Mouse (Mus musculus) liver, adult 2 months (tissue): ENCODE measurements around the gene Rpl15. TPM values are rescaled to one million over a fixed set of nuclear protein-coding genes. Genes with fewer than 3 reads are reported as not detected.
A peak's percentile ranks its signal among the peaks of the same experiment; 100 is the strongest.
"Not testable (repeated sequence)": the region's sequence is repeated elsewhere in the genome, so short reads cannot be mapped to it uniquely, and the experiment has no call there.

Experiments used
- DNase-seq: peaks from one replicate; pipeline ENCODE4 v3.0.0-alpha.2; 2011; ENCODE audit warnings: low read depth, low spot score; ENCODE audit errors: extremely low read depth
- H3K27ac ChIP-seq: fragments of 200-500 bp; replicated peaks from 2 replicates; pipeline ENCODE4 v1.5.1; 2012; ENCODE audit warnings: low read depth, mild to moderate bottlenecking, control low read depth, inconsistent platforms, low read length; ENCODE audit not compliant: insufficient read depth
- H3K27me3 ChIP-seq: fragments of 200-500 bp; 2 replicates; pipeline ENCODE4 v1.6.1; 2012; ENCODE audit warnings: mild to moderate bottlenecking, moderate library complexity, low read length, inconsistent platforms; ENCODE audit not compliant: control insufficient read depth, insufficient read depth
- H3K36me3 ChIP-seq: fragments of 200-500 bp; 2 replicates; pipeline ENCODE4 v1.6.1; 2012; ENCODE audit warnings: low read length, inconsistent platforms; ENCODE audit not compliant: control insufficient read depth, insufficient read depth
- H3K4me1 ChIP-seq: fragments of 200-500 bp; 2 replicates; pipeline ENCODE4 v1.6.1; 2011; ENCODE audit warnings: low read length; ENCODE audit not compliant: control insufficient read depth, insufficient read depth
- H3K4me3 ChIP-seq: fragments of 200-500 bp; 2 replicates; pipeline ENCODE4 v1.5.1; 2011; ENCODE audit warnings: low read depth, mild to moderate bottlenecking, control low read depth, low read length, moderate library complexity; ENCODE audit not compliant: insufficient read depth
- H3K79me2 ChIP-seq: fragments of 200-500 bp; 2 replicates; pipeline ENCODE4 v1.6.1; 2012; ENCODE audit warnings: inconsistent platforms, mild to moderate bottlenecking, low read length, moderate library complexity; ENCODE audit not compliant: control insufficient read depth, insufficient read depth
- H3K9ac ChIP-seq: fragments of 200-500 bp; 2 replicates; pipeline ENCODE4 v1.6.1; 2012; ENCODE audit warnings: low read depth, mild to moderate bottlenecking, control low read depth, inconsistent platforms, low read length
- CTCF ChIP-seq: fragments of 200-500 bp; IDR thresholded peaks from 2 replicates; pipeline ENCODE4 v1.5.1; 2011; ENCODE audit warnings: low read depth, low read length, control low read depth
- POLR2A ChIP-seq: fragments of 200-500 bp; IDR thresholded peaks from 2 replicates; pipeline ENCODE4 v1.6.1; 2011; ENCODE audit warnings: low read length, control low read depth; ENCODE audit not compliant: insufficient read depth; ENCODE audit errors: extremely low read depth
- WGBS: fragments of 180-500 bp; shearing (Covaris S2); methylation state at CpG from one replicate; pipeline ENCODE4 v1.1.7; 2018; 5-methylcytosine and 5-hydroxymethylcytosine counted together
- polyA plus RNA-seq: library from polyadenylated mRNA; depleted of rRNA; stranded (reverse); fragments of >200 nt; gene quantifications from 2 replicates; pipeline ENCODE4 v1.2.3, GENCODE M21; 2012
- total RNA-seq: library from RNA; depleted of rRNA; stranded (reverse); fragments of >200 nt; gene quantifications from 2 replicates; pipeline ENCODE4 v1.2.3, GENCODE M21; 2014

Gene Rpl15
- total and polyA plus RNA-seq, 2 experiments: 138 to 169 TPM

- Histone ChIP-seq H3K27me3 (no peaks in the 10 kb centered on the region), H3K79me2 (peaks cover 32% of the 10 kb centered on the region; the same call in 1 of the 2 replicates), H3K4me3 (no peak overlapping the region), H3K36me3 (no peaks in the 10 kb centered on the region; the same call in 1 of the 2 replicates), H3K27ac (peak overlapping the region; percentile 83), H3K9ac (peak overlapping the region; percentile 35), H3K4me1 (peaks cover 28% of the 10 kb centered on the region)
- TF ChIP-seq CTCF (no peak), POLR2A (no peak)
- peak; percentile 75 for DNase-seq
- WGBS: 29% methylated on average over 5 of the region's 5 CpGs
These were observed 36.9 kb downstream of the Rpl15 start for GRCm38 (mm10) chr14:18233981-18234960.

GRCm38 (mm10) chr14:18233076-18233475 lies 38.1 kb downstream of the Rpl15 start:
- H3K36me3 ChIP-seq: peaks cover 3% of the 10 kb centered on the region; the same call in 1 of the 2 replicates
- WGBS: 80% methylated on average over 2 of the region's 2 CpGs
- no peak overlapping the region for H3K27ac ChIP-seq
- no peak overlapping the region for H3K9ac ChIP-seq
- H3K27me3 ChIP-seq: no peaks in the 10 kb centered on the region
- H3K4me1 ChIP-seq: peaks cover 28% of the 10 kb centered on the region
- peaks cover 40% of the 10 kb centered on the region for H3K79me2 ChIP-seq
- no peak overlapping the region for H3K4me3 ChIP-seq
- DNase-seq: peak; percentile 32
- TF ChIP-seq POLR2A (no peak), CTCF (no peak)

- 65% methylated on average over 8 of the region's 8 CpGs for WGBS
- H3K9ac ChIP-seq, H3K27ac ChIP-seq, H3K27me3 ChIP-seq, H3K36me3 ChIP-seq, H3K4me3 ChIP-seq: not testable (repeated sequence)
- peak; percentile 55 for DNase-seq
- Histone ChIP-seq H3K79me2 (peaks cover 42% of the 10 kb centered on the region), H3K4me1 (peaks cover 27% of the 10 kb centered on the region)
These were observed 39.3 kb downstream of the Rpl15 start for GRCm38 (mm10) chr14:18231866-18232265.

- DNase-seq: peak; percentile 62
- 75% methylated on average over 10 of the region's 10 CpGs for WGBS
- H3K4me3 ChIP-seq, H3K9ac ChIP-seq, H3K27ac ChIP-seq, H3K27me3 ChIP-seq, H3K36me3 ChIP-seq: not testable (repeated sequence)
- H3K79me2 ChIP-seq: peaks cover 39% of the 10 kb centered on the region
- peaks cover 18% of the 10 kb centered on the region for H3K4me1 ChIP-seq
These were observed 41.4 kb downstream of the Rpl15 start for GRCm38 (mm10) chr14:18229751-18230150.

GRCm38 (mm10) chr14:18226181-18226580 lies 45.0 kb downstream of the Rpl15 start:
- peaks cover 41% of the 10 kb centered on the region for H3K79me2 ChIP-seq
- H3K27me3 ChIP-seq, H3K4me3 ChIP-seq, DNase-seq, H3K36me3 ChIP-seq, H3K4me1 ChIP-seq, H3K27ac ChIP-seq, H3K9ac ChIP-seq: not testable (repeated sequence)
- 73% methylated on average over 11 of the region's 11 CpGs for WGBS

GRCm38 (mm10) chr14:18225431-18225830 lies 45.8 kb downstream of the Rpl15 start:
- H3K27ac ChIP-seq, H3K4me1 ChIP-seq, H3K9ac ChIP-seq, H3K27me3 ChIP-seq, H3K36me3 ChIP-seq, DNase-seq, H3K4me3 ChIP-seq: not testable (repeated sequence)
- H3K79me2 ChIP-seq: peaks cover 35% of the 10 kb centered on the region
- WGBS: 97% methylated on average over 11 of the region's 11 CpGs
